Mouse (Mus musculus) embryo, embryonic 11 days (tissue): ENCODE data around the gene Sfxn5.

ENCODE experiments used
- DNase-seq: peaks from one replicate; pipeline ENCODE4 v3.0.0-alpha.2; 2015

The Sfxn5 gene

GRCm38 (mm10) chr6:85333000-85333669, at the start of gene Sfxn5:
TSS of gene Sfxn5 (minus strand) at chr6:85333422.
- DNase-seq: peak; percentile 96

- DNase-seq: no peak
Measured at GRCm38 (mm10) chr6:85382791-85383190, 49.6 kb upstream of the Sfxn5 start.

GRCm38 (mm10) chr6:85381648-85382020, 48.4 kb upstream of the Sfxn5 start:
- no peak for DNase-seq

GRCm38 (mm10) chr6:85380901-85381647, 47.9 kb upstream of the Sfxn5 start:
- DNase-seq: peak; percentile 38

GRCm38 (mm10) chr6:85380201-85380900, 47.1 kb upstream of the Sfxn5 start:
- DNase-seq: peak; percentile 88

- DNase-seq: no peak
Measured at GRCm38 (mm10) chr6:85378629-85379028, 45.4 kb upstream of the Sfxn5 start.

- no peak for DNase-seq
Measured at GRCm38 (mm10) chr6:85377876-85378275, 44.7 kb upstream of the Sfxn5 start.

- no peak for DNase-seq
Measured at GRCm38 (mm10) chr6:85377066-85377734, 44.0 kb upstream of the Sfxn5 start.

- DNase-seq: peak; percentile 99
Measured at GRCm38 (mm10) chr6:85374734-85375114, 41.5 kb upstream of the Sfxn5 start.

- DNase-seq: peak; percentile 42
Measured at GRCm38 (mm10) chr6:85373951-85374733, 40.9 kb upstream of the Sfxn5 start, which contains the start of gene Rab11fip5. TSS of gene Rab11fip5 (minus strand) at chr6:85374634.

- no peak for DNase-seq
Measured at GRCm38 (mm10) chr6:85373066-85373860, 40.0 kb upstream of the Sfxn5 start.

GRCm38 (mm10) chr6:85372496-85372895, 39.3 kb upstream of the Sfxn5 start:
- DNase-seq: no peak

- no peak for DNase-seq
Measured at GRCm38 (mm10) chr6:85371859-85372405, 38.7 kb upstream of the Sfxn5 start.

- DNase-seq: no peak
Measured at GRCm38 (mm10) chr6:85370666-85371430, 37.6 kb upstream of the Sfxn5 start.

GRCm38 (mm10) chr6:85370041-85370440, 36.8 kb upstream of the Sfxn5 start:
- DNase-seq: no peak

- DNase-seq: no peak
Measured at GRCm38 (mm10) chr6:85369181-85369860, 36.1 kb upstream of the Sfxn5 start.

GRCm38 (mm10) chr6:85368722-85369121, 35.5 kb upstream of the Sfxn5 start:
- DNase-seq: no peak

- DNase-seq: no peak
Measured at GRCm38 (mm10) chr6:85368166-85368565, 34.9 kb upstream of the Sfxn5 start.

GRCm38 (mm10) chr6:85366387-85366786, 33.2 kb upstream of the Sfxn5 start:
- DNase-seq: no peak

GRCm38 (mm10) chr6:85364439-85364838, 31.2 kb upstream of the Sfxn5 start:
- DNase-seq: no peak
